Mouse (Mus musculus) heart, embryonic 12.5 days (tissue): Measurements from ENCODE around the gene Clca4b. TPM values are rescaled to one million over a fixed set of nuclear protein-coding genes. Genes with fewer than 3 reads are reported as not detected.
"Not testable (repeated sequence)": the region's sequence is repeated elsewhere in the genome, so short reads cannot be mapped to it uniquely, and the experiment has no call there.

ENCODE experiments used
- ATAC-seq: fragments of 200-750 bp; cut with Nextera tagmentation; 2 replicates; pipeline ENCODE4 v1.8.0; 2017; ENCODE audit warnings: moderate TSS enrichment, moderate library complexity; ENCODE audit not compliant: insufficient number of reproducible peaks, low FRiP score
- H3K27ac ChIP-seq: fragments of 300-500 bp; sonication (generic); 2 replicates; pipeline ENCODE4 v1.5.1; 2016; ENCODE audit warnings: mild to moderate bottlenecking, moderate library complexity; ENCODE audit not compliant: poor library complexity, severe bottlenecking
- H3K27me3 ChIP-seq: fragments of 300-500 bp; sonication (generic); replicated peaks from 2 replicates; pipeline ENCODE4 v1.6.1; 2016; ENCODE audit warnings: mild to moderate bottlenecking, moderate library complexity
- H3K36me3 ChIP-seq: fragments of 300-500 bp; sonication (generic); 2 replicates; pipeline ENCODE4 v1.6.1; 2016; ENCODE audit warnings: mild to moderate bottlenecking, moderate library complexity
- H3K4me1 ChIP-seq: fragments of 300-500 bp; sonication (generic); replicated peaks from 2 replicates; pipeline ENCODE4 v1.6.1; 2016; ENCODE audit warnings: mild to moderate bottlenecking
- H3K4me2 ChIP-seq: fragments of 300-500 bp; sonication (generic); 2 replicates; pipeline ENCODE4 v1.6.1; 2016; ENCODE audit warnings: mild to moderate bottlenecking, moderate library complexity
- H3K4me3 ChIP-seq: fragments of 300-500 bp; sonication (generic); 2 replicates; pipeline ENCODE4 v1.5.1; 2016; ENCODE audit warnings: mild to moderate bottlenecking
- H3K9ac ChIP-seq: fragments of 300-500 bp; sonication (generic); 2 replicates; pipeline ENCODE4 v1.6.1; 2016; ENCODE audit warnings: mild to moderate bottlenecking, moderate library complexity
- H3K9me3 ChIP-seq: fragments of 300-500 bp; sonication (generic); replicated peaks from 2 replicates; pipeline ENCODE4 v1.6.1; 2016; ENCODE audit warnings: mild to moderate bottlenecking, moderate library complexity
- WGBS: fragments of 180-500 bp; shearing (Covaris S2); methylation state at CpG from one replicate; pipeline ENCODE4 v1.1.7; 2016; 5-methylcytosine and 5-hydroxymethylcytosine counted together
- polyA plus RNA-seq: library from polyadenylated mRNA; unstranded; fragments of >200 nt; fragmentation: Nextera tagmentation; extraction: Ambion mirVana; gene quantifications from 2 replicates; pipeline ENCODE4 v1.2.1, GENCODE M21; 2016

Gene Clca4b
- polyA plus RNA-seq, 1 experiment from 2014 or later = not detected

DNA sequence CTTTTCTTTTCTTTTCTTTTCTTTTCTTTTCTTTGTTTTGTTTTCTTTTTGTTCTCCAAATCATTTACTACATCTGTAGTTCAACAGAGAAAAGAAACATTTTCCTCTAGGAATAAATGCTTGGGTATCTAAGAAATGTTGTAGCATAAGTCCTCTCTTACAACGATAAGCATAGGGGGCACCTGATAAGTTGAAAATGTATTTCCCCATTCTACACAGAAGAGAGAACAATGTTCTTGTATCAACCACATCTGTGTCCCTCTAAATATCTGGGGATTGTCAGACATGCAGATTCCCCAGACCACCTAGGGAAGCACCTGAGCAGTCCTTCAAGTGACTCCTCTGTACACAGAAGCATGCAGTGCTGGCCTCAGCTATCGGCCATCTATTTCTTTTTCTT lies 18.3 kb downstream of the Clca4b start:
- no peak overlapping the region for H3K27ac ChIP-seq
- no peak overlapping the region for H3K9ac ChIP-seq
- 82% methylated on average over 2 of the region's 2 CpGs for WGBS
- no peaks in the 10 kb centered on the region for H3K36me3 ChIP-seq
- H3K4me3 ChIP-seq = no peak overlapping the region
- no peak overlapping the region for H3K4me2 ChIP-seq
- no peaks in the 10 kb centered on the region for H3K9me3 ChIP-seq
- H3K27me3 ChIP-seq = no peaks in the 10 kb centered on the region
- ATAC-seq = no peak
- no peaks in the 10 kb centered on the region for H3K4me1 ChIP-seq

DNA sequence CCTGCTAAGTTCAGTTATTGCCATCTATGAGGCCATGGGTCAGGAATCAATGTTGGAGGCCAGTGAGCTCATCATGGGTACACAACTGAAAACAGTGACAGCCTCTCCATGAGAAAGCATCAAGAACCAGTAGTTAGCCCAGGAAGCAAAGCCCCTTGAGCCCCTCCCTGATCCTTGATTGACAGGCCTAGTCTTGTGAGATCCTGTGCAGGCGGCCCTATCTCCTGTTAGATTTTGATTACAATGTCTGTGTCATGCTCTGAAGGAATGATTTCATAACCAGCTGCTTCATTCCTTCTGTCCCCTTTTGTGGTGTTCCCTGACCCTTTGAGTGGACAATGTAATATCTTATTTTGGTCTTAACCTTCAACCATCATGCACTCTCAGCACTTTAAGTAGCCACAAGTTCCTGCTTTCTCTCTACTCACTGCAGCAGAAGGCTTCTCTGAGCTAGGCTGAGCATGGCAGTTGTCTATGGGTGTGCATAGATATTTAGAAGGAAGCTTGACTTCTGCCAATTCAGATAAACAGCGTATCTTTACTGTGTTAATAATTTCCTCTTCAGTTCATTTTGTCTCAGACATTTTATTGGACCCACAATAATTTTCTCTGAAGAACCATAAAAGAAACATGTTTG lies 35.2 kb downstream of the Clca4b start:
- H3K4me2 ChIP-seq = no peak overlapping the region
- no peaks in the 10 kb centered on the region for H3K36me3 ChIP-seq
- no peak overlapping the region for H3K9ac ChIP-seq
- no peaks in the 10 kb centered on the region for H3K27me3 ChIP-seq
- H3K4me1 ChIP-seq = no peaks in the 10 kb centered on the region
- no peak overlapping the region for H3K27ac ChIP-seq
- whole genome bisulfite sequencing = 77% methylated on average over 2 of the region's 2 CpGs
- no peak for ATAC-seq
- H3K9me3 ChIP-seq = no peaks in the 10 kb centered on the region
- H3K4me3 ChIP-seq = no peak overlapping the region

GRCm38 (mm10) chr3:144890246-144890758 lies 42.0 kb downstream of the Clca4b start:
- Histone ChIP-seq H3K9ac (no peak overlapping the region), H3K4me1 (peaks cover 3% of the 10 kb centered on the region; the same call in 1 of the 2 replicates), H3K27me3 (no peaks in the 10 kb centered on the region), H3K27ac (no peak overlapping the region), H3K4me3 (no peak overlapping the region), H3K9me3 (no peaks in the 10 kb centered on the region), H3K36me3 (no peaks in the 10 kb centered on the region), H3K4me2 (no peak overlapping the region)
- ATAC-seq = no peak
- 59% methylated on average over 2 of the region's 2 CpGs for WGBS

DNA sequence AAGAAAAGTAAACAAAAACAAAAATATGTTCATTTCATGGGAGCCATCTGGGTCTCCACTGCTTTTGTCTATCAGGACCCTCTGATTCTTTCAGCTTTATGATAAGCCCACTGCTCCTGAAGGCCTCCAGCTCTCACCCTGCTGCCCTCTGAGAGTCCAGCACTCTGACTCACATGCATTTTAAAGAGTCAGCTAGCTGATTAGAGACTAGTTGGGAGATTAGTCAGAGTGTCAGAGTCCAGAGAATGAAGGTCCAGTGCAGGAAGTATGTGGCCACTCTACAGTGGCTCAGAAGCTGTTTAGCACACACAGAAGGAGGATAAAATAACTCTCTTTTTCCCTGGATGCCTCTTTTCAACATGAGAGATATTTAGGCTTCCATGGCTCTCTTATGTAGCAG lies 45.4 kb downstream of the Clca4b start:
- Histone ChIP-seq H3K9ac (no peak overlapping the region), H3K4me1 (peaks cover 3% of the 10 kb centered on the region; the same call in 1 of the 2 replicates), H3K36me3 (no peaks in the 10 kb centered on the region), H3K4me3 (no peak overlapping the region), H3K27me3 (no peaks in the 10 kb centered on the region), H3K27ac (no peak overlapping the region), H3K9me3 (no peaks in the 10 kb centered on the region), H3K4me2 (no peak overlapping the region)
- ATAC-seq = no peak

DNA sequence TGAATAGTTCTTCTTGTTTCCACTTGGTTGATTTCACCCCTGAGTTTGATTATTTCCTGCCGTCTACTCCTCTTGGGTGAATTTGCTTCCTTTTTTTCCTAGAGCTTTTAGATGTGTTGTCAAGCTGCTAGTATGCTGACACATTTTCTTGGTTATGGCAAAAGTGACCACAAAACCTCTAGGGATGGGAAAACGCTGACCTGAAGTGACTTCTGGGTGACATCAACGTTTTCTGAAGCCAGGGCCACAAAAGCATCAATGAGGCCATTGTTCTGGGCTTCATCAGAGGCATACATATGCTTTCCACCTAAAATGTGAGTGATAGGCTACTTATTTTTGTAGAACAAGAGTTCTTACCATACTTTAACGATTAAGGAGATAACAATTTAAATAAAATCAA lies 60.3 kb downstream of the Clca4b start:
- not testable (repeated sequence) for ATAC-seq

More for the DNA sequence above, 60.3 kb downstream of the Clca4b start:
- H3K9me3 ChIP-seq, H3K27me3 ChIP-seq, H3K4me1 ChIP-seq, H3K4me2 ChIP-seq, H3K9ac ChIP-seq, H3K36me3 ChIP-seq, H3K4me3 ChIP-seq, H3K27ac ChIP-seq: not testable (repeated sequence)
- 65% methylated on average over 4 of the region's 4 CpGs for WGBS

Other genes with a start within 250 kb of the Clca4b start
- 145 and 147 TPM in 2 replicates for gene Sh3glb1, start 212.2 kb downstream of the Clca4b start, polyA plus RNA-seq
- gene Clca3a1, start 171.6 kb downstream of the Clca4b start, polyA plus RNA-seq = 22.1 and 24.1 TPM in 2 replicates
- gene Clca3a2, start 113.0 kb downstream of the Clca4b start, polyA plus RNA-seq = 0.72 and 0.78 TPM in 2 replicates
- gene Clca3b, start 83.2 kb downstream of the Clca4b start, polyA plus RNA-seq = not detected in 2 replicates
- not detected in 2 replicates for gene Clca4a, start 42.5 kb upstream of the Clca4b start, polyA plus RNA-seq
- not detected in 2 replicates for gene Clca1, start 100.2 kb upstream of the Clca4b start, polyA plus RNA-seq
- 0.05 and 0.06 TPM in 2 replicates for gene Clca2, start 166.9 kb upstream of the Clca4b start, polyA plus RNA-seq
- 13.0 and 15.6 TPM in 2 replicates for gene Odf2l, start 186.1 kb upstream of the Clca4b start, polyA plus RNA-seq